Mouse (Mus musculus) layer of hippocampus, adult 18-20 months (tissue): ENCODE data around the gene Lrrc3. TPM values are rescaled to one million over a fixed set of nuclear protein-coding genes. Genes with fewer than 3 reads are reported as not detected.
A peak's percentile ranks its signal among the peaks of the same experiment; 100 is the strongest.
"Not testable (repeated sequence)": the region's sequence is repeated elsewhere in the genome, so short reads cannot be mapped to it uniquely, and the experiment has no call there.

Source experiments
- DNase-seq, 2 experiments: peaks; one replicate each; pipeline ENCODE4 v3.0.0; 2022; ENCODE audit warnings: low spot score in 2 of 2
- long read RNA-seq: library from polyadenylated mRNA; stranded (forward); transcript quantifications from one replicate; pipeline ENCODE4 v2.0.0, GENCODE M21; 2021
- total RNA-seq, 2 experiments: library from RNA; stranded (reverse); gene quantifications; 2 replicates each; pipeline ENCODE4 v1.2.3; 2021

Gene Lrrc3
- total RNA-seq, result 1 to 10 TPM; 3.8 to 5.0 TPM
- long read RNA-seq, result 0 reads

DNA sequence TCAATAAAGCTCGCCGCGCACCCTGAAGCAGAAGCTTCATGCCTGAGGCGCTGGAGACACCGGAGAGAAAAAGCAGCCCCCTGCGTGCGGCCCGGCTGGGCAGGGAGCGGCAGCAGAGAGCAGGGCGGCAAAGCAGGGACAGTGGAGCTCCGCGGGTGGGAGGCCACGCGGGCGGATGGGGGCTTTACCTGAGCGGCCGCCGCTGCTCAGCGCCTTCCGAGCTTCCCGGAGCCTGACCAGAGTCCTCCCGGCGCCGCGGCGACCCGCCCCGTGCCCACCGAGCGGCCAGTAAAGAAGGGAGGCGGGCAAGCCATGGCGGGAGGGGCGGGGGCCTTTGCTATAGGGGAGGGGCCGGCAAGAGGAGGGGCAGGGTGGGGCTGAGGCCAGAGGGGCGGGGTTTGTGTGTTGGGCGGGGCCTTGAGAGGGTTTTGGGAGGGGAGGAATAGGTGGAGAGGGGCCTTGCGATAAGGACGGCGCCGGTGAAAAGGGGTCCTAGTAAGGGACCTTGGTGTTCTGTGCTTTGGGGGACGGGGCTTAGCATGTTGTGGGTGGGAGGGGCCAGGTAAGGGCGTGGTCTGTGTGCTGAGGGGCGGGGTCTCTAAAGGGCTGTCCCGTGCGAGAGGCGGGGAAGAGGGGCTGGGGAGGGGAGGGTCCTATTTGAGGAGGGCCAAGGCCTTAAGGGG lies at the start of gene Lrrc3:
TSS of gene Lrrc3 (minus strand) at position 326 of the 683 bp plus-strand sequence.
- DNase-seq, result peak; percentile 19 to 30

DNA sequence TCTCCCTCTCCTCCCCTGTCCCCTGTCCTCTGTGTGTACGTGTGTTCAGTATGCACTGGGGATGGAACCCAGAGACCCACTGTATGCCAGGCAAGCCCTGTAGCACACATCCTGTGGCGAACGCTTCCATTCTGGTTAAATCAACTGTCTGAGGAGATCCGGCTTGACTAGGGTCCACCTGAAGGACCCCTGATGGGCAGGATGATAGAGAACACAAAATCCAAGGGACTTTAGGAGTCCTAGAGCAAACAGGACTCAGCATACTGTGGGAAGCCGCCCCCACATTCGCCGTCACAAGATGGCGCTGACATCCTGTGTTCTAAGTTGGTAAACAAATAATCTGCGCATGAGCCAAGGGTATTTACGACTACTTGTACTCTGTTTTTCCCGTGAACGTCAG lies 48.1 kb upstream of the Lrrc3 start:
- DNase-seq, result not testable (repeated sequence)

GRCm38 (mm10) chr10:77939685-77940084 lies 37.3 kb upstream of the Lrrc3 start:
- DNase-seq, result peak in 1 of 2 experiments; percentile 12

GRCm38 (mm10) chr10:77927375-77927774 lies 25.0 kb upstream of the Lrrc3 start:
- no peak for DNase-seq

GRCm38 (mm10) chr10:77926140-77926539 lies 23.8 kb upstream of the Lrrc3 start:
- DNase-seq, result peak; percentile 22 to 60

- no peak for DNase-seq
These were observed 20.3 kb upstream of the Lrrc3 start for GRCm38 (mm10) chr10:77922681-77923080.

- DNase-seq, result peak in 1 of 2 experiments; percentile 66
These were observed 18.7 kb upstream of the Lrrc3 start for GRCm38 (mm10) chr10:77921009-77921408.

- peak in 1 of 2 experiments; percentile 41 for DNase-seq
These were observed 14.4 kb upstream of the Lrrc3 start for GRCm38 (mm10) chr10:77916636-77917335.

DNA sequence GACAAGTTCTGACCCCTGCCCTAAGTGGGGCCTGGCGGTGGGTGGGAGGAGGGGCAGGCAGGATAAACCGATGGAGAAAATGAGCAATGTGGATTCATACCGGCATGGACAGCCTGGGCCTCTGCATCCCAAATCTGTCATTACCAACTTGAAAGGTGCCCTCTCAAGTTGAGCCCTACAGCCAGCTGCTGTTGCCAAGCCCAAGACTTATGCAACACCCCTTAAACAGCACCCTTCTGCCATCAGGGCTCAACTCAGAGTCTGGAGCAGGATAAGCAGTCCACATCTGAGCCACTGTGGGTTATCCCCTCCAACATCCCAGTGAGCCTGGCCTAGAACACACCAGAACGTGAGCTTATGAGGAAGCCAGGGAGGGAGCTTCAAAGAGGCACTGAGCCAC lies 11.0 kb upstream of the Lrrc3 start:
- no peak for DNase-seq

- no peak for DNase-seq
These were observed 10.3 kb upstream of the Lrrc3 start for GRCm38 (mm10) chr10:77912605-77913004.

DNA sequence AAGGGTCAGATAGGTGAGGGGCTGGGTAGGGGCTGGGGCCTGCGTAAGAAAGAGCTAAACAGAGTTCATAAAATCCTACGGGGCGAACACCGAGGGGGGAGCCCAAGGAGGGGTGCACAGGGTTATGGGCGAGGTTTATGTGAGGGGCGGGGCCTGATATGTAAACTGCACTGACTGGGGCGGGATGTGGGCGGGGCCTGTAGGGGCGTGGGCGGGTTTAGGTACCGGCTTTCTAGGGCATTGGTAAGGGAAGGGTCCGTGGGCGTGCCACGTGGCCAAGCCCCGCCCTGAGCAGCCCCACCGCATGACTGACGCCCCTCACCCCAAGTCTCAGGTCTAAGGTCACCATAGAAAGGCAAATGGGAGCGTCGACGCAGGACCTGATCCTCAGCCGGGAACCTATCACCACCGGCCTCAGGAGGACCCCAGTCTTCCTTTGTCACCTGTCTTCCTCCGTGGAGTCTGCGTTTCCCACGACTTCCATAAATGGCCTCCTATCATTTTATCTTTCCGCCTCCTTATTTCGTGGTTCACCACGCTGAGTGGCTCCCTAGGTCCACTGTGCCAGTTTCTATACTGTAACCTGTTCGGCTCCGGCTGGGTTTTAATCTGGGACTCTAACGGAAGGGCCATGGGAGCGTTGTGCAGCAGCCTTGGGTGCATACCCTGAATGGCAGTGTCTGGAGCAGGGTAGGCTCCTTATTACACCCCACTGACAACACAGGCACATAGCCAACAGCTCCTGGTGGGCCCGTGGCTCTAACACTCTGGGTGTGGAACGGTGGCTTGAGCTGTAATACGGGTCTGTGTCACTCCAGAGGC lies 769 bp upstream of the Lrrc3 start:
- peak in 1 of 2 experiments; percentile 30 for DNase-seq

- no peak for DNase-seq
These were observed 495 bp downstream of the Lrrc3 start for GRCm38 (mm10) chr10:77901871-77902210.

- DNase-seq, result no peak
These were observed 1.2 kb downstream of the Lrrc3 start for GRCm38 (mm10) chr10:77900903-77901818.

DNA sequence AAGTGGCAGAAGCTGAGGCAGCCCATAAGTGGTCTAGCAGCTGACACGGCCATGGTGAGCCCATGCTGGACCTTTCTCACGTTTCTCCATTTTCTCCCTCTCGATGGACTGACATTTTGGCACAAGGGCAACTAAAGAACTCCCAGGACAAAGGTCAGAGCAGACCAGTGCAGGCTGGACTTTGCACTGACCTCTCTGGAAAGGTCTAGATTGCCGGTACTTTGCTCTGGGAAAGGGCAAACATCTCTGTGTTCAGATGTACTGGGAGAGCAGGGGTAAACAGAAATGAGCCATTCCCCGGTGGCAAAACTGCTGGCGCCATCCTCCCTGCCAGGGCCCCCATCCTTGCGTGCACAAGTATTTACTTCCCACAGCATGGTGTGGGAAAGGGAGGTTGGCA lies 2.2 kb downstream of the Lrrc3 start:
- DNase-seq, result no peak

GRCm38 (mm10) chr10:77895562-77895961 lies 6.8 kb downstream of the Lrrc3 start:
- DNase-seq, result no peak

- DNase-seq, result no peak
These were observed 11.3 kb downstream of the Lrrc3 start for GRCm38 (mm10) chr10:77890987-77891565.

DNA sequence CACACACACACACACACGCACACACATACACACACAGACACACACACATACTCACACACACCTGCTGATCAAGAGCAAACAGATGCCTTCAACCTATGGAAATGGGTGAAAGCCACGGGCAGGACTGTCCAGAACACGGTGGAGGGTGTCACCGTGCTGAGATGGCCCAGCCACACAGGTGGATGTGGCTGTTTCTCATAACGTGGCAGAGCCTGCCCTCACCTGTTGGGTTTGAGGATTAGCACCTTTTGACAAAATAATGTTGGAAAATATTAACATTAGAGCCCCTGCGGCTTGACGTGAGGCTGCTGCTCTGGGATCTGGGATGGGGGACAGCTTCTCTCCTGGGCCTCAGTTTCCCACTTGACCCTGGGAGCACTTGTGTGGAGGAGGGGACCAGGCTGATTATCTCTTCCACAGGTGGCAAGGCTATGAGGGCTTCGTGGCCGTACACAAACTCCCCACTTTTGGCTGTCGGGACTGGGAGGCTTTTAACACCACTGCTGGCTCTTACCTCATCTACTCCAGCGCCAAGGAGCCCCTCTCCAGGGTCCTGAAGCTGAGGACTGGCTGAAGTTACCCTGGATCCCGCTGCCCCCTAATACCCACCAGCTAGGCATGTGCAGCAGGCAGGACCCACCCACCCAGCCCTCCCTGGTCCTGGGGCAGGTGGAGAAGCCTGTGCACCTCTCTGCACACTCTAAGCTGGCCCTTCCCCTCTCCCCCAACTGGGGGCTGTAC lies 16.2 kb downstream of the Lrrc3 start:
- DNase-seq, result no peak

DNA sequence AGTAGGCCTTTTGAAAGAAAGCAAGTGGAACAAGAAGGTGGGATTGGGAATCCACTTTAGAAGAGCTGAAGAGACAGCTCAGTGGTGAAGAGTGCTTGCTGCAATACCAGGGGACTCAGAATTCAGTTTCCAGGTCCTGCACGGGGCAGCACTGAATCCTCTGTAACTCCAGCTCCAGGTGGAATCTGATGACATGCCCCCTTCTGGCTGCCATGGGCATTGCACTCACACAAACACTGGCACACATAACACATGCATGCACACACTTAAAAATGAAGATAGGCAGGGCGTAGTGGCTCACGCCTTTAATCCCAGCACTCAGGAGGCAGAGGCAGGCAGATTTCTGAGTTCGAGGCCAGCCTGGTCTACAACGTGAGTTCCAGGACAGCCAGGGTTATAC lies 19.8 kb downstream of the Lrrc3 start:
- no peak for DNase-seq

GRCm38 (mm10) chr10:77880305-77880704 lies 22.0 kb downstream of the Lrrc3 start:
- no peak for DNase-seq

DNA sequence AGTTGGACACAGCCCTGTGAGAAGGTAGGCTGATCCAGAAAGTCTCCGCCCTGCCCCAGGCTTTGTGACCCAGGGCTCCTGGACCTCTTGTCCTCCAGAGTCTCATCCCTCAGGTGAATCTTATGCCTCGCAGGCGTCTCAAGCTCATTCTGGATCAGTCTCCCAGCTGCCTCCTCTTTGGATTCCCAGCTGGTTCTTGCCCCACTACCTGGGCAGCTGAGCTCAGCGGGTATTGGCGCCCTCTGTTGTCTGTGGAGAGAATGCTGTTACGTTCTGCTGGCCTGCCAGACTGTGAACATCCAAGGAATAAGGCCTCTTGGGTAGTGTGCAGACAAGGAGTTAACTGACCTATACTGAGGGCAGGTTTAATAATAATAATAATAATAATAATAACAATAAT lies 23.4 kb downstream of the Lrrc3 start:
- DNase-seq, result peak in 1 of 2 experiments; percentile 51
